Mouse (Mus musculus): Measurements from ENCODE around the gene Ahcyl2.
A peak's percentile ranks its signal among the peaks of the same experiment; 100 is the strongest.

Ahcyl2 gene

DNA sequence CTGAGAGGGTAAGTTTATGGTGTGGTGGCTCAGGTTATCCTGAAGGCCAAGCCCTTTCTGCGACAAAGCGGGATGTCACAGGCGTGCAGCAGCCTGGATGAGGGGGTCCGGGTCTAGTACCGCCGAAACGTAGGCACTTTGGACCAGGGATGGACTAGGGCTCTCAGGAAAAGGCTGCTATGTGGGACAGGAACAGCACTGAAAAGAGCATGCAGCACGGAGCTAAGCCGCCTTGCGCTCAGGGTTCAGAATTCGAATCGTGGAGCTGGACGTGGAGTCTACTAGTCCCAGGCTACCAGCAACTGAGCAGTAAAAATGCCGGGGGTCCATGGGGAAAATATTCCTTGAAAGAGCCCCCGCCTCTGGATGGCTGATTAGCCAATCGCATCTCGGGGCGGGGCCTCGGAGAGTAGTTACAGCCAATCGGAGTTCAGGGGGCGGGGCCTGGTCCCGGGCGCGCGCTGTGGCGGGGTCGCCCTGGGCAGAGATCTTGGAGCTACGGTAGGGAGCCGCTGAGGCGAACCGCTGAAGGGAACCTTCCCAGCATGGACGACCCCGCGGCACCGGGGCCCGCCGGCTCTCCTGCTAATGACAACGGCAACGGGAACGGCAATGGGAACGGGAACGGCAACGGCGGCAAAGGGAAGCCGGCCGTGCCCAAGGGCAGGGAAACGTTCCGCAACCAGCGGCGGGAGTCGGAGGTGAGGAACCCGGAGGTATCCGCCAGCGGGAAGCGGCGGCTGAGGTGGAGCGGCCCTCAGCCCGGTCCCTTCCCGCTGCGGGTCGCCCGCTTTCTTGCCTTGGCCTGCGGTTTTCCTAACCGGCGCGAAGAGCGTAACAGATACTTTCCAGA is 148.9 kb downstream of the Ahcyl2 start, which contains the start of gene Strip2:
Gene Strip2 (plus strand): TSS at position 483 of the 853 bp plus-strand sequence.
- DNase-seq: peak; percentile 90 to 92

DNA sequence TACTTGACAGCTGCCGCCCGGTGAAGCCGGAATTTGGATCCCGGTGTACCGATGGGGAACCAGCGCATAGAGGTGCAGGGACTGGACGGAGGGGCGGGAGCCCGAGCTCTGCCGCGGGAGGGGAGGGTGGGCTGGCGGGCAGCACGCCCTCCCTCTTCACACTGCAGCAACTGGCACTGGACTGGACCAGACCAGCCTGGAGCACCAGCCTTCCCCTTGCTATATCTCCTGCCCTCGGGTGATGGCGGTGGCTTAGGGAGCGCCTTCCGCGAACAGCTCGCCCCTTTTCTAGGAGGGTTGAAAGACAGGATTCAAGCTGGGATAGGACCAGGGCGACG is 149.5 kb downstream of the Ahcyl2 start:
- no peak for DNase-seq

DNA sequence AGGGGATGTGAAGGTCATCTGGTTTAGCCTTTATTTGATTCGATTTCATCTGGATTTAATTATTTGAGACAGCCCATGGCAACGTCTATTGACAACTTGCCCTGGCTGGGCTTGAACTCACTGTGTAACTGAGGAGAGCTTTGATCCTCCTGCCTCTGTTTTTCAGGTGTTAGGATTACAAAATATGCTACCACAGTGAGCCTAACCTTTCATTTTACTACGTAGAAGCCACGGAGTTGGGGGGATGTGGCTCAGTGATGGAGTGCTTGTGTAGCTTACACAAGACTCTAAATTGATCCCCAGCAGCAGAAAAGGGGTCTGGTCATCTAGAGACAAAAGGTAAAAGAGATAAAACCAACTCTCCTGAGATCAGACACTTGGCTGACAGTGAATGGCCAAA is 150.1 kb downstream of the Ahcyl2 start:
- no peak for DNase-seq

DNA sequence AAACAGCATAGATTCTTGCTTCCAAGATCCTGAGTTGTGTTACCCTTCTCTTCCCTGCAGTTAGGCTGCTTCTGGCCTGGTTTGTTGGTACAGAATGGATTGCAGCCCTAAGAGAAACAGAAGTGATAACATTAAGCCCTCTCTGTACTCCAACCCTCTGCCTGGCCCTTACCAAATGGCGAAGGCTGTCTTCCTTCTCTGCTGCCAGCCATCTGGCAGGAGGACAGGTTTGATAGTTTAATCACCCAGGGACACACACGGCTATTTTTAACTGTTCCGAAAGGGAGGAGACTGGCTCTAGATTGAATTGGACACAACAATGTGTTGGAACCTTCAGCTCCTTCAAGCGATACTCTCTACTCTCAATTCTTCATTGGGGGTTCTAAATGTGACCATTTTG is 155.7 kb downstream of the Ahcyl2 start:
- DNase-seq: no peak

DNA sequence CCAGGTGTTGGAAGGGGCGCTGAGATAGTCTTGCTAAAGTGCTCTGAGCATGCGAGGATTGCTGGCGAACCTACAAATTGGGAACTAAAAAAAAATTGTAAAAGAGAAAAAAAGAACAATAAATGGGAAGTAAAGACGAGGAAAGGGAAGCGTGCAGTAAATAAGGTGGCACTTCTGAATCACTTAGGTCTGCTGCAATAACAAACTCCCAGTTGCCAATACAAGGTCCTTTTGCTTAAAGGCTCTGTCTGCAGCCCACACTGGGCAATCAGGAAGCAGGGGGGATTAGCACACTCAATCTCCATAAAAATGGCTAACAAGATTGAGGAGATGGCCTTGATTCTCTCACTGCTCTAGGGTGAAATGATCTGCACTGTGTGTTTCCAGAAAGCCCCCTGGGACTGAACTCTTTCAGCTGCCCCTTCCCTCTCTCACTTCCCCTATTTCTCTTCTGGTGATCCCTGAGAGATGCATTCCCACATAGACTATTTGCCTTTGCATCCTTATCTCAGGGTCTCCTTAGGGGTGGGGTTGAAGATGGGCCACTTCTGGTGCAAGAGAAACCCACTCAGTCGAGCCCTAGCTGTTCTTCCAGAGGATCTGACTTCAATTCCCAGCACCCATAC is 157.9 kb downstream of the Ahcyl2 start:
- DNase-seq: no peak

DNA sequence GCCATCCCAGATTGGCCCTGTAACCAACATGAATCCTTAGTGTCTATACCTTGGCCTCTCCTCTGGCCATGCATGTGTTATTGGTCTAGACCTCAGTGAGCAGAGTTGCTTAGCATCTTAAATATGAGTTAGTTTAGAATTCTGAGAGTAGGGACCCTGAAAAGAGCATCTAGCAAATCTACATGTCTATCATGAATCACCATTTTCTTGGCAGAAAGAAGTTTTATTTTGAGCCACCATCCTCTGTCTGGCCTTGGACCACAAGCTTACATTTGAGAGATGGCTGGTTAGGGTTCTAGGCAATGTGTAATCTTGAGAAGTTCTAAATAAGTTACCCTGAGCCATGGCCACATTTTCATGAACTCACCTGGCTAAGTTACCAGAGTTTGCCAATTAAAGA is 162.3 kb downstream of the Ahcyl2 start:
- no peak for DNase-seq

DNA sequence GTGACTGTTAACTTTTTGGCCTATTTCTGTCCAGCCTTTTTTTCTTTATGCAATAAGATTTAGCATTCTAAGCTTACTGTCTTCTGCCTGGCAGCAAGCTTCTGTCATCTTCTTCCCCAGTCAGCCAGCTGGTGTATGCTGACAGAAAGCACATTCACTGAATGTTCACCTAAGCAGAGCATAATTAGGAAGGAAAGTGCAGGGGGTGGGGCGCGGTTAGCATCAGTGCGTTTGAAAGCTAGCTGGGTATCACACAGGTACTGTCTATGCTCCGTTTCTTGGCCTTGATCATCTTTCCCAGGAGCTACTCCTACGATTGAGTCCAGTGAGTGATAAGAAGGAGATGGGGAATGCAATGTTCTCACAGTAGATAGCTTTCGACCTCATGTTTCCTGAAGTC is 162.9 kb downstream of the Ahcyl2 start:
- DNase-seq: no peak

DNA sequence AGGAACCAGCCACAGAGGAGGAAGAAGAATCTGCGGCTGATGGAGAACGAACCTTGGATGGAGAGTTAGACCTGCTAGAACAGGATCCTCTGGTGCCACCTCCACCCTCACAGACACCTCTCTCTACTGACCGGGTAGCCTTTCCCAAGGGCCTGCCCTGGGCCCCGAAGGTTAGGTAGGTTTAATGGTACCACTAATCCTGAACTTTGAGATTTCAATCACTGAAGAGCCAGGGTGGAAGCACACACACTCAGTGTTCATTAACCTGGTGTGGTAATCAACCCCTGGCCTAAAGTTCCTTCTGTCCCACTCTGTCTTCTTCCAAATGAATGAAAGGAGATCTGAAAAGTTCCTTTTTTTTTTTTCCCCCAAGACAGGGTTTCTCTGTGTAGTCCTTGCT is 163.4 kb downstream of the Ahcyl2 start:
- DNase-seq: no peak

DNA sequence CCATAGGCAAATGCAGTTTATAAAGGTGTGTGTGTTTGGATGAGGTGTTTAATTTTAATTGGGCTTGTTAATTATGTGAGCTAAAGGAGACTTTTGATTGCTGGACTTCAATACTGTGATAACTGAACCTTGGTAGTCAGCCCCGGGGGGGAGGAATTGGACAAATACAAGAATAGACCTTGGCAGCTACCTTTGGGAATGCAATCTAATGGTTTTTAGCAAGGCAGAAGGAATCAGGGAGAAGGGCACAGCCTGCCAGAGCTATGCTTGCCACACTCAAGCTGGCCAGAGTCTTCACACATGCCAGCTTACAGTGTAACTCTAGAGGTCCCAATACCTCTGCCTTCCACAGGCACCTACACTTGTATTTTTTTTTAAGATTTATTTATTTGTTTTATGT is 167.9 kb downstream of the Ahcyl2 start:
- no peak for DNase-seq

DNA sequence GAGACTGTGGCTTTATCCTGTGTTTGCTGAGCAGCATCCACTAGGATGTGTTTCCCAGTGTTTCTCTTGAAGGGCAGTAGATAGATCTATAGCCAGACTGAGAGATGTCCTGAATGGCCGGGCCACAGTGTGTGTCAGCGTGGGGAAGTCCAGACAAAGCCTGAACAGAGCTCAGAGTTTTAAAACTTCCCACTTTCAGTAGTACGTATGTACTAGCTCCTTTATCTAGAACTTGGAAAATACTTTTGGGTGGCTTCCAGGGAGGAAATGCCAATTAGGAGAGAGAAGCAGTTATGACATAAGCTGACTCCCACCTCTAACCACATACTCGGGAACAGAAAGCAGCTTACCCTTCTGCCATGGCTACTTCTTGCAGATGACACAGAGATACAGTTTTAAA is 172.6 kb downstream of the Ahcyl2 start:
- DNase-seq: peak in 1 of 2 experiments; percentile 10

DNA sequence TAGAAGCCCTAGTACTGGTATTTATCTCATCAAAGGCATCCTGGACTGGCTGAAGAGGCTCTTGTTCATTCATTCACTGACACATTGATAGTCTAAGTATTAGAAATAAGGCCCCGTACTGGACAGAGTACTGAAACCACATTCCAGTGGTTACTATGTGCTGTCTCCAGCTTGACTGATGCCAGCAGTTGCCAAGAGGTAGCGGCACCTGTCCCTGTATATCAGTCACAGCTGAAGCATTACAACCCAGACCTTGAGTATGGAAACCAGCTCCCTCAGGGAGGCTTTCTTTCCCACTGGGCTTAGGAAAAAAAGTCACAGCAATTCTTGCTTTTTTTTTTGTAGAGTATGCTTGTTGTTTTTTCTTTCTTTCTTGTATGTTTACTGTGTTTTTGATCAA is 173.2 kb downstream of the Ahcyl2 start:
- DNase-seq: no peak

DNA sequence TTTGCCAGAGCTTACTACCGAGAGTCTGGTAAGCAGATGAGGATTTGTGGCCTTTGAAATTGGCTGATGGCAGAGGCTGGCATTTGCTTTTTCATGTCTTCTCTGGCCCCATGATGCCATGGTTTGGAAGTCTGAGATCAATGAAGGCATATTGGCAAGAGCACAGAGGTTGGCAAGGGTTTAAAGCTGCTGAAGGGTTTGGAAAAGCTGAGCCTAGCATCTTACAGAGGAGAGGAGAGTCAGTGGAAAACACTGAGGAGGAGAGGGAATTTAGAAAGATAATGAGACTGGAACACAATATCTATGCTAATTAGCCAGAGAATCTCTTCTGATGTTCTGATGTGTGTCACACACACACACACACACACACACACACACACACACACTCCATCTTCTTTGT is 176.7 kb downstream of the Ahcyl2 start:
- DNase-seq: no peak

DNA sequence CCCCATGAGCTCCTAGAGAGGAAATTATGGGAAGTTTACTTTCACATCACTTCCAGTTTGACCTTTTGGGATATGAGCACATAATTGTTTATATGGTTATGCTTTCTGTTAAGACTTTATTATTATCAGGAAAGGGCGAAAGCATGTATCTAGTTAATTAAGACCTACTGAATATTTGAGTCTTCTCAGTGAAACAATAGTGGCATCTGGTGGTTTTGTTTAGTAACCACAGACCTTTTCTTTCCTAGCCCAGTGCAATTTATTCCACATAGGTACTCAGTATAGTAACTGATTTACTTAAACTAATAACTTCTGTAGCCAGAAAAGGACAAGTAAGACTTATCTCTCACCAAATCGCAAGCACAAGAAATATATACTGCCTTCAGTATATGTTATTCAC is 178.8 kb downstream of the Ahcyl2 start:
- no peak for DNase-seq

DNA sequence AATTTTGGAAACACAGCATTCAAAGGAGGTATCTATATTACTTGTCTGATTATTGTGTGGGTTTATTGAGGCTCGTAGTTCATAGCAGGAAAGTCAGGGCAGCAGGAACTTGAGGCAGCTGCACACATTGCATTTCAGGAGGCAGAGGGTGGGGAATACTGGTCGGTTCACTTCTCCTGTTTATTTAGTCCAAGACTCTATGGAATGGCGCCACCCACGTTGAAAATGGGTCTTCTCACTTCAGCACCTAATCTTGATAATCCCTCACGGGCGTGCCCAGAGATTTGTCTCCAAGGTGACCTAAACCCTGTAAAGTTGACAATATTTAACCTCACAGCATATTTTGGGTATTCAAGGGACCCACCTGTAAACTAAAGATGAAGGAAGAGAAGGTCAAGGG is 180.0 kb downstream of the Ahcyl2 start:
- DNase-seq: no peak

DNA sequence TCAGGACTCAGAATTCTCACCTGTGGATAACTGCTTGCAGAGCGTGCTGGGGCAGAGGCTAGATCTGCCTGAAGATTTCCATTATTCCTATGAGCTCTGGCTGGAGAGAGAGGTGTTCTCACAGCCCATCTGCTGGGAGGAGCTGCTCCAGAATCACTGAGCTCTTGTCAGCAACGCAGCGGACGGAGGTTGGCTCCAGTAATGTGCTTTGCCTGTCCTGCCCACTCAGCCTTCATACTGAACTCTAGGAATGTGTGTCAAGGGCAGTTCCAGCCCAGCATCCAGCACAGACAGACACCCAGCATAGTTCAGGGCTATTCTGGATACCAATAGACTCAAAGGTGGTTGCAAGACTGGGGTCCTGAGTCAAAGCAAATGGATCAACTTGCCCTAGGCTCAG is 188.9 kb downstream of the Ahcyl2 start:
- DNase-seq: no peak

DNA sequence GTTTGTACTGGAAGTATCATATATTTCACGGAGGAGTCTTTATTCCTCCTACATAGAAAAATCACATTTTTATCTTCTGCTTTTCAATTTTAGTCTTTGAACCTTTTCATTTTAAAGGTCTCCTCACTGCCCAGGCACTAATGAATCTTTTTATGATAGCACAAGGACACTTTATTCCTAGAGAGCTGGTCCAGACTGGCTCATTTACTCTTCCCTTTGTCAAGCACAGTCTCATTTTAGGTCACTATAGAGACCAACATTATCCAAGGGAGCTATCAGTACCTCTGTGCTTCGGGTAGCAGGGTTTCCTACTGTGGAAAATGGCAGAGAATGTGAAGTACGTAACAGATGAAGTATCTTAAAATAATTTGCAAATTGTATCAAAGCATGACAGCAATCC is 190.9 kb downstream of the Ahcyl2 start:
- no peak for DNase-seq

DNA sequence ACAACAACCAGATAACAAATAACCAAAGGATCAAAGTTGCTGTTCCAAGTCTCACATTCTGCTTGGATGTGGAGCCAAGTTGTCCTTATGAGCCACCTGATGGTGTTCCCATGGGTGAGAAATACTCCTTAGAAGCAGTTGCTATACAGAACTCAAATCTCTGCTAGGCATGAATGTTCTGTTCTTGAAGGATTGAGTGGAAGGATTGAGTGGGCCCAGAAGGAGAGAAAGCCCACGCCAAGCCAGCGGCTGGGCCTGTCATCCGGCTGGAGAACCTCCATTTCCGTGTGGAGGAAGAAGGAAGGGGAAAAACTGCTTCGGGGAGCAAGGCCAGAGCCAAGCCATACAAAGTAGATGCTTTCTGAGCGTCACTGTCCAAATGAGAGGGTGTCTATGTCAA is 193.3 kb downstream of the Ahcyl2 start:
- DNase-seq: no peak

Measured in lung, adult 18-20 months (tissue).